8 mouse cellular contexts compared by ENCODE assay signal in the genomic region with DNA sequence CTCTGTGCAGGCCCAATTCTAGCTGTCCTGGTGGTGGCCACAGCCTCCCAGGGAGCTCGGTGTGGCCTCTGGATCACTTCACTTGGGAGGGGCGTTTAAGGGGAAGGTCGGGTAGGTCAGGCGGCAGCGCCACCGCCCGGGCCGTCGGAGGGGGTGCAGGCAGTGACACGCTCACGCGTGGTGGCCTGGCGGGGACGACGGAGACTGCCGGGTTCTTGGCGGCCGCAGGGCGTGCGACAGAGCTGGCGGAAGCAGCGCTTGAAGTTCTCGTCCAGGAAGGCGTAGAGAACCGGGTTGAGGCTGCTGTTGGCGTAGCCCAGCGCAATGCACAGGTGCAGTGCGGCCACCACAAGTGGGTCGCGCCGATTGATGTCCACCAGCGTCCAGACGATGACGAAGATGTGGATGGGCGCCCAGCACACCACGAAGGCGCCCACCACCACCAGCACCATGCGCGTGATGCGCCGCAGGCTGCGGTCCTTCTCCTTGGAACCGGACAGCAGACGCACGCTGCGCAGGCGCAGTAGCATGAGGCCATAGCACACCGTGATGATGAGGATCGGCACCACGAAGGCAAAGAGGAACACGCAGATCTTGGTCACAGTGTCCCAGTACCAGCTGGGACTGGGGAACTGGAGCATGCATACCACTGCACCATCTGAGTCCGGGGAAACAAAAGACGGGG. TPM values are rescaled to one million over a fixed set of nuclear protein-coding genes. Genes with fewer than 3 reads are reported as not detected.
A peak's percentile ranks its signal among the peaks of the same experiment; 100 is the strongest.
DNase-seq lines count a peak whose midpoint lies in the region; ATAC-seq and TF ChIP-seq lines count a peak whose summit lies in the region.

No protein-coding gene starts in this region.

- peaks cover 16% of the 10 kb centered on the region; the same call in 1 of the 2 replicates for H3K4me1 ChIP-seq in hindbrain, embryonic 12.5 days
- H3K4me1 ChIP-seq in stomach, embryonic 15.5 days, result 0 out of 2 replicates have a peak, but pooled peaks cover 3% of the 10 kb centered on the region

- H3K27me3 ChIP-seq in hindbrain, embryonic 12.5 days, result peaks cover 37% of the 10 kb centered on the region
- H3K27me3 ChIP-seq in stomach, embryonic 15.5 days (replicated peaks), result 0 out of 2 replicates have a peak, but pooled peaks cover 6% of the 10 kb centered on the region

- TF ChIP-seq CTCF in left cerebral cortex, adult 2 months (IDR thresholded peaks at IDR 0.05), result no peak; the same call in 1 of the 2 replicates

- H3K27ac ChIP-seq in left cerebral cortex, adult 2 months, result no peak overlapping the region
- no peak overlapping the region for H3K27ac ChIP-seq in hindbrain, embryonic 12.5 days
- no peak overlapping the region for H3K27ac ChIP-seq in stomach, embryonic 15.5 days

- peak overlapping the region; percentile 17; the same call in 1 of the 2 replicates for H3K4me3 ChIP-seq in left cerebral cortex, adult 2 months
- peak overlapping the region; percentile 26 for H3K4me3 ChIP-seq in hindbrain, embryonic 12.5 days
- peak overlapping the region; percentile 25 for H3K4me3 ChIP-seq in stomach, embryonic 15.5 days (replicated peaks)

- no peaks in the 10 kb centered on the region for H3K9me3 ChIP-seq in hindbrain, embryonic 12.5 days (replicated peaks)
- H3K9me3 ChIP-seq in stomach, embryonic 15.5 days, result no peaks in the 10 kb centered on the region

- 0 out of 2 replicates have a peak overlapping the region, but pooled peaks have one; percentile 8 for H3K9ac ChIP-seq in hindbrain, embryonic 12.5 days
- no peak overlapping the region for H3K9ac ChIP-seq in stomach, embryonic 15.5 days

- H3K4me2 ChIP-seq in hindbrain, embryonic 12.5 days (replicated peaks), result peak overlapping the region; percentile 46
- peak overlapping the region; percentile 54 for H3K4me2 ChIP-seq in stomach, embryonic 15.5 days

- ATAC-seq in common myeloid progenitor, adult 5-6 weeks (replicated peaks; ENCODE audit: low read depth, poor library complexity, severe bottlenecking), result peak; percentile 58
- ATAC-seq in hindbrain, embryonic 12.5 days (ENCODE audit: low FRiP score), result 0 out of 2 replicates have a peak, but pooled peaks have one; percentile 13
- no peak for ATAC-seq in stomach, embryonic 15.5 days (ENCODE audit: insufficient read depth, low FRiP score, low read depth)

- WGBS in hindbrain, embryonic 12.5 days, result 42% methylated on average over 53 of the region's 53 CpGs
- WGBS in stomach, embryonic 15.5 days, result 34% methylated on average over 53 of the region's 53 CpGs

- no peaks in the 10 kb centered on the region for H3K36me3 ChIP-seq in hindbrain, embryonic 12.5 days
- no peaks in the 10 kb centered on the region for H3K36me3 ChIP-seq in stomach, embryonic 15.5 days

- DNase-seq in left cerebral cortex, adult 2 months (ENCODE audit: extremely low spot score in 1 of 2, low spot score in 2 of 2), result no peak
- DNase-seq in left cerebral cortex, adult 8-10 months (ENCODE audit: low spot score in 2 of 2), result no peak
- peak; percentile 24 for DNase-seq in lung, postnatal 10 days
- no peak for DNase-seq in left cerebral cortex, adult 9 months (ENCODE audit: low spot score in 2 of 2)
- DNase-seq in ovary, postnatal 14 days (ENCODE audit: low spot score), result no peak

- intact Hi-C loops in left cerebral cortex, adult 2 months (cut with DNase I), result no loop called here

RNA-seq across cellular contexts. Expression of a gene that starts 30.7 kb away (rescaled TPM):
- total RNA-seq in left cerebral cortex, adult 2 months (2021), result 10 to 100 TPM; 17.9 to 21.1 TPM
- total RNA-seq in left cerebral cortex, adult 8-10 months (2022), result 10 to 100 TPM; 17.7 to 22.3 (median 21.3) TPM
- not detected in 2 replicates for total RNA-seq in common myeloid progenitor, adult 5-6 weeks (2017)
- polyA plus RNA-seq in hindbrain, embryonic 12.5 days (2016; fragmentation: Nextera tagmentation; extraction: Ambion mirVana), result 0.08 and 0.18 TPM in 2 replicates
- polyA plus RNA-seq in stomach, embryonic 15.5 days (2015; fragmentation: Nextera tagmentation; extraction: Ambion mirVana), result 0.27 and 0.30 TPM in 2 replicates

RNA-seq across cellular contexts. Expression of a gene that starts 38.4 kb away (rescaled TPM):
- total RNA-seq in left cerebral cortex, adult 2 months (2021), result 10 to 100 TPM; 40.7 to 41.7 TPM
- 10 to 100 TPM; 50.5 to 60.6 (median 55.6) TPM for total RNA-seq in left cerebral cortex, adult 8-10 months (2022)
- 89.1 and 138 TPM in 2 replicates for total RNA-seq in common myeloid progenitor, adult 5-6 weeks (2017)
- polyA plus RNA-seq in hindbrain, embryonic 12.5 days (2016; fragmentation: Nextera tagmentation; extraction: Ambion mirVana), result 198 and 210 TPM in 2 replicates
- 54.9 and 57.8 TPM in 2 replicates for polyA plus RNA-seq in stomach, embryonic 15.5 days (2015; fragmentation: Nextera tagmentation; extraction: Ambion mirVana)

RNA-seq across cellular contexts. Expression of a gene that starts 39.1 kb away (rescaled TPM):
- not detected for total RNA-seq in left cerebral cortex, adult 2 months (2021)
- total RNA-seq in left cerebral cortex, adult 8-10 months (2022), result under 1 TPM in 2 of 4 experiments, not detected in 2; 0.15 to 0.33 TPM
- total RNA-seq in common myeloid progenitor, adult 5-6 weeks (2017), result 0.14 and 1.0 TPM in 2 replicates
- 0.09 TPM in 2 replicates for polyA plus RNA-seq in hindbrain, embryonic 12.5 days (2016; fragmentation: Nextera tagmentation; extraction: Ambion mirVana)
- polyA plus RNA-seq in stomach, embryonic 15.5 days (2015; fragmentation: Nextera tagmentation; extraction: Ambion mirVana), result 0.13 TPM in 1 of 2 replicates, not detected in the other

Comparison
In these comparisons a context has a peak if more than half of its experiments do, and no peak if none do; other contexts are left out.
1. RNA of a gene that starts 30.7 kb away (total RNA-seq): 17.7 to 22.3 TPM in left cerebral cortex, adult 8-10 months and 17.9 to 21.1 TPM in left cerebral cortex, adult 2 months; not detected in common myeloid progenitor, adult 5-6 weeks; every median in the first group is over 10 times any median in the second.
2. Peak in every context shown above with its lines, with median percentiles within 50 percentile points of each other: H3K4me3 ChIP-seq.